Comparison of ENCODE assay signal across 16 mouse cellular contexts in genomic region chr19:57005062-57005461, GRCm38 (mm10). TPM values are rescaled to one million over a fixed set of nuclear protein-coding genes. Genes with fewer than 3 reads are reported as not detected.
A peak's percentile ranks its signal among the peaks of the same experiment; 100 is the strongest.
DNase-seq lines count a peak whose midpoint lies in the region; ATAC-seq and TF ChIP-seq lines count a peak whose summit lies in the region.
"Had no signal": no experiment of that assay in that cellular context is flagged by ENCODE, and none has a peak within 500 bp of the region (broad histone marks: within the 10 kb centered on the region; RNA-seq: fewer than 3 reads in every experiment).

No protein-coding gene starts in this region.

- no peak overlapping the region for H3K4me3 ChIP-seq in hindbrain, postnatal 0 days (ENCODE audit: low read length)
- H3K4me3 ChIP-seq in hindbrain, embryonic 12.5 days = no peak overlapping the region
- peak overlapping the region; percentile 23 for H3K4me3 ChIP-seq in cerebellum, adult 2 months (replicated peaks; ENCODE audit: insufficient read depth, low read depth, low read length)
- H3K4me3 ChIP-seq in lung, postnatal 0 days (ENCODE audit: low read depth, low read length) = no peak overlapping the region
- H3K4me3 ChIP-seq: embryonic facial prominence, embryonic 12.5 days; left cerebral cortex, adult 2 months had no signal

- peaks cover 18% of the 10 kb centered on the region for H3K27me3 ChIP-seq in hindbrain, postnatal 0 days (ENCODE audit: insufficient read depth, low read length)
- H3K27me3 ChIP-seq in hindbrain, embryonic 12.5 days = peaks cover 39% of the 10 kb centered on the region
- H3K27me3 ChIP-seq in cerebellum, adult 2 months (ENCODE audit: control insufficient read depth, insufficient read depth, low read length) = no peaks in the 10 kb centered on the region
- H3K27me3 ChIP-seq in lung, postnatal 0 days (replicated peaks; ENCODE audit: insufficient read depth, low read length) = no peaks in the 10 kb centered on the region

- ATAC-seq in hindbrain, postnatal 0 days = no peak
- ATAC-seq in hindbrain, embryonic 12.5 days (ENCODE audit: low FRiP score) = no peak
- peak; percentile 34 for ATAC-seq in lung, postnatal 0 days
- no peak for ATAC-seq in granulocyte monocyte progenitor cell, adult 5-6 weeks (replicated peaks; ENCODE audit: poor library complexity, severe bottlenecking)
- ATAC-seq: forebrain, embryonic 14.5 days had no signal

- no peak overlapping the region for H3K9ac ChIP-seq in hindbrain, postnatal 0 days (replicated peaks; ENCODE audit: low read length)
- no peak overlapping the region for H3K9ac ChIP-seq in hindbrain, embryonic 12.5 days
- no peak overlapping the region for H3K9ac ChIP-seq in lung, postnatal 0 days (replicated peaks; ENCODE audit: low read depth)
- H3K9ac ChIP-seq: embryonic facial prominence, embryonic 12.5 days; liver, embryonic 14.5 days had no signal

- H3K9me3 ChIP-seq in hindbrain, postnatal 0 days (ENCODE audit: low read length) = no peaks in the 10 kb centered on the region
- no peaks in the 10 kb centered on the region for H3K9me3 ChIP-seq in hindbrain, embryonic 12.5 days (replicated peaks)
- no peaks in the 10 kb centered on the region for H3K9me3 ChIP-seq in lung, postnatal 0 days (ENCODE audit: low read length)
- H3K9me3 ChIP-seq: embryonic facial prominence, embryonic 12.5 days had no signal

- intact Hi-C loops in gastrocnemius, postnatal 14 days (cut with DNase I; ENCODE audit: low total_unique reads) = loop anchor here (5.0 kb wide), 1 partner anchor 83 kb away; no protein-coding TSS in a partner anchor

- peaks cover 33% of the 10 kb centered on the region for H3K4me1 ChIP-seq in hindbrain, postnatal 0 days (ENCODE audit: insufficient read depth, low read length)
- H3K4me1 ChIP-seq in hindbrain, embryonic 12.5 days = peaks cover 20% of the 10 kb centered on the region
- peaks cover 38% of the 10 kb centered on the region for H3K4me1 ChIP-seq in cerebellum, adult 2 months (ENCODE audit: control insufficient read depth, insufficient read depth, low read length)
- H3K4me1 ChIP-seq in lung, postnatal 0 days (ENCODE audit: insufficient read depth, low read depth, low read length) = peaks cover 9% of the 10 kb centered on the region; the same call in 1 of the 2 replicates

- TF ChIP-seq CTCF in hindbrain, postnatal 0 days (IDR thresholded peaks at IDR 0.05; ENCODE audit: low read depth) = no peak
- TF ChIP-seq CTCF in cerebellum, adult 2 months (IDR thresholded peaks at IDR 0.05; ENCODE audit: borderline replicate concordance, insufficient read depth, low read depth, low read length) = no peak
- TF ChIP-seq CTCF in lung, postnatal 0 days (IDR thresholded peaks at IDR 0.05) = no peak

- no peak overlapping the region for H3K27ac ChIP-seq in hindbrain, postnatal 0 days
- H3K27ac ChIP-seq in hindbrain, embryonic 12.5 days = no peak overlapping the region
- no peak overlapping the region; the same call in 1 of the 2 replicates for H3K27ac ChIP-seq in cerebellum, adult 2 months (ENCODE audit: insufficient read depth, low read length)
- H3K27ac ChIP-seq in lung, postnatal 0 days (ENCODE audit: low read length) = no peak overlapping the region
- H3K27ac ChIP-seq: embryonic facial prominence, embryonic 12.5 days; left cerebral cortex, adult 2 months; liver, embryonic 14.5 days had no signal

- 0 out of 2 replicates have a peak overlapping the region, but pooled peaks have one; percentile 6 for H3K4me2 ChIP-seq in hindbrain, postnatal 0 days (ENCODE audit: low read depth, low read length)
- H3K4me2 ChIP-seq in hindbrain, embryonic 12.5 days (replicated peaks) = no peak overlapping the region
- no peak overlapping the region for H3K4me2 ChIP-seq in lung, postnatal 0 days (replicated peaks; ENCODE audit: low read depth, low read length)
- H3K4me2 ChIP-seq: embryonic facial prominence, embryonic 12.5 days had no signal

- no peak for DNase-seq in hindbrain, postnatal 0 days (ENCODE audit: low spot score)
- DNase-seq in cerebellum, adult 2 months = peak; percentile 89 to 95
- peak; percentile 82 for DNase-seq in gastrocnemius, postnatal 14 days
- DNase-seq in lung, postnatal 0 days (ENCODE audit: low spot score) = peak; percentile 52
- DNase-seq in liver = no peak
- no peak for DNase-seq in thymus, postnatal 0 days (ENCODE audit: low spot score)
- DNase-seq: kidney, adult 9 months; midbrain, embryonic 14.5 days; thymus, postnatal 36 days had no signal

- TF ChIP-seq POLR2A in cerebellum, adult 2 months (IDR thresholded peaks at IDR 0.05; ENCODE audit: borderline replicate concordance, insufficient read depth, low read length) = no peak

- WGBS in hindbrain, postnatal 0 days = 81% methylated on average over 4 of the region's 4 CpGs
- 91% methylated on average over 4 of the region's 4 CpGs for WGBS in hindbrain, embryonic 12.5 days
- WGBS in cerebellum, adult 2 months = 22% methylated on average over 4 of the region's 4 CpGs
- 80% methylated on average over 4 of the region's 4 CpGs for WGBS in lung, postnatal 0 days

- no peaks in the 10 kb centered on the region for H3K36me3 ChIP-seq in hindbrain, postnatal 0 days (ENCODE audit: insufficient read depth, low read length)
- no peaks in the 10 kb centered on the region for H3K36me3 ChIP-seq in hindbrain, embryonic 12.5 days
- no peaks in the 10 kb centered on the region for H3K36me3 ChIP-seq in lung, postnatal 0 days (ENCODE audit: insufficient read depth, low read length)
- H3K36me3 ChIP-seq: embryonic facial prominence, embryonic 12.5 days had no signal

- TF ChIP-seq EP300 in lung, postnatal 0 days (IDR thresholded peaks at IDR 0.05) = no peak

RNA-seq across cellular contexts. Expression of gene Afap1l2, which starts 3.0 kb away (rescaled TPM):
- 20.8 and 22.7 TPM in 2 replicates for total RNA-seq in hindbrain, postnatal 0 days (2014; rRNA removed)
- 12.3 and 12.9 TPM in 2 replicates for polyA plus RNA-seq in hindbrain, postnatal 0 days (2015; fragmentation: Nextera tagmentation; extraction: Ambion mirVana)
- 8.1 and 9.1 TPM in 2 replicates for polyA plus RNA-seq in hindbrain, embryonic 12.5 days (2016; fragmentation: Nextera tagmentation; extraction: Ambion mirVana)
- 43.3 and 50.1 TPM in 2 replicates for polyA plus RNA-seq in cerebellum, adult 2 months (2012; rRNA removed)
- 10 to 100 TPM in 1 of 2 experiments, 1 to 10 TPM in 1; 6.0 to 11.0 TPM for total RNA-seq in gastrocnemius, postnatal 14 days (2021)
- polyA plus RNA-seq in lung, postnatal 0 days (2015; fragmentation: Nextera tagmentation; extraction: Ambion mirVana) = 15.5 and 18.8 TPM in 2 replicates
- 7.0 and 8.0 TPM in 2 replicates for polyA plus RNA-seq in thymus, postnatal 0 days (2015; fragmentation: Nextera tagmentation; extraction: Ambion mirVana)
- not detected in 2 replicates for total RNA-seq in granulocyte monocyte progenitor cell, adult 5-6 weeks (2014; fragmentation: Nextera tagmentation)
- not detected in 2 replicates for total RNA-seq in granulocyte monocyte progenitor cell, adult 5-6 weeks (2017)
- total RNA-seq: hematopoietic stem cell, adult 5-6 weeks had no signal

Comparison
In these comparisons a context has a peak if more than half of its experiments do, and no peak if none do; other contexts are left out.
1. DNase-seq: peak in cerebellum, adult 2 months (2 of 2), gastrocnemius, postnatal 14 days (single experiment) and lung, postnatal 0 days (single experiment); none in hindbrain, postnatal 0 days (single experiment), liver (single experiment) and thymus, postnatal 0 days (single experiment).